Mouse (Mus musculus): ENCODE measurements at regions not wholly inside any gene's neighbourhood (a gene's known extent, or its start where the extent isn't known, plus 50 kb on each side); places are given as distances from the start of the nearest gene placed in this dataset.

- Histone ChIP-seq H3K4me3 (no peak overlapping the region), H3K9ac (no peak overlapping the region), H3K4me2 (replicated peaks) (no peak overlapping the region), H3K27ac (no peak overlapping the region), H3K36me3 (no peaks in the 10 kb centered on the region), H3K27me3 (no peaks in the 10 kb centered on the region), H3K9me3 (no peaks in the 10 kb centered on the region), H3K4me1 (peaks cover 8% of the 10 kb centered on the region)
- no peak for ATAC-seq (ENCODE audit: low FRiP score, low read depth)
- 30% methylated on average over 4 of the region's 4 CpGs for WGBS
Observed at GRCm38 (mm10) chr1:23263798-23264197, 133.8 kb downstream of the Ogfrl1 start.

GRCm38 (mm10) chr1:23261652-23262051 is 135.9 kb downstream of the Ogfrl1 start:
- H3K27me3 ChIP-seq, result no peaks in the 10 kb centered on the region
- no peak for ATAC-seq (ENCODE audit: low FRiP score, low read depth)
- no peak overlapping the region for H3K4me2 ChIP-seq (replicated peaks)
- WGBS, result 67% methylated on average over 3 of the region's 3 CpGs
- no peaks in the 10 kb centered on the region for H3K9me3 ChIP-seq
- H3K36me3 ChIP-seq, result no peaks in the 10 kb centered on the region
- H3K4me1 ChIP-seq, result peaks cover 13% of the 10 kb centered on the region
- H3K27ac ChIP-seq, result no peak overlapping the region
- no peak overlapping the region for H3K9ac ChIP-seq
- H3K4me3 ChIP-seq, result no peak overlapping the region

GRCm38 (mm10) chr1:23257306-23257895 is 140.2 kb downstream of the Ogfrl1 start:
- H3K4me3 ChIP-seq, result peak overlapping the region; percentile 68
- no peak overlapping the region for H3K27ac ChIP-seq
- H3K4me2 ChIP-seq (replicated peaks), result peak overlapping the region; percentile 76
- no peaks in the 10 kb centered on the region for H3K36me3 ChIP-seq
- no peaks in the 10 kb centered on the region for H3K27me3 ChIP-seq
- H3K9ac ChIP-seq, result peak overlapping the region; percentile 80
- ATAC-seq (ENCODE audit: low FRiP score, low read depth), result no peak
- WGBS, result 26% methylated on average over 10 of the region's 10 CpGs
- H3K9me3 ChIP-seq, result no peaks in the 10 kb centered on the region
- H3K4me1 ChIP-seq, result peaks cover 5% of the 10 kb centered on the region

- H3K4me3 ChIP-seq, result peak overlapping the region; percentile 68
- no peaks in the 10 kb centered on the region for H3K36me3 ChIP-seq
- H3K4me1 ChIP-seq, result peaks cover 5% of the 10 kb centered on the region
- under 1% methylated on average over 41 of the region's 45 CpGs for WGBS
- peak overlapping the region; percentile 76 for H3K4me2 ChIP-seq (replicated peaks)
- no peaks in the 10 kb centered on the region for H3K9me3 ChIP-seq
- peak; percentile 71 for ATAC-seq (ENCODE audit: low FRiP score, low read depth)
- H3K9ac ChIP-seq, result peak overlapping the region; percentile 80
- H3K27ac ChIP-seq, result peak overlapping the region; percentile 89
- no peaks in the 10 kb centered on the region for H3K27me3 ChIP-seq
Observed at GRCm38 (mm10) chr1:23256630-23257001, 141.0 kb downstream of the Ogfrl1 start.

GRCm38 (mm10) chr1:23255925-23256629 is 141.5 kb downstream of the Ogfrl1 start:
- peak overlapping the region; percentile 80 for H3K9ac ChIP-seq
- peak overlapping the region; percentile 76 for H3K4me2 ChIP-seq (replicated peaks)
- H3K4me1 ChIP-seq, result peaks cover 5% of the 10 kb centered on the region
- H3K27ac ChIP-seq, result peak overlapping the region; percentile 89
- peak overlapping the region; percentile 68 for H3K4me3 ChIP-seq
- H3K27me3 ChIP-seq, result no peaks in the 10 kb centered on the region
- H3K9me3 ChIP-seq, result no peaks in the 10 kb centered on the region
- WGBS, result under 1% methylated on average over 70 of the region's 80 CpGs
- ATAC-seq (ENCODE audit: low FRiP score, low read depth), result peak; percentile 99
- no peaks in the 10 kb centered on the region for H3K36me3 ChIP-seq

GRCm38 (mm10) chr1:23254235-23254634 is 143.3 kb downstream of the Ogfrl1 start:
- Histone ChIP-seq H3K36me3 (no peaks in the 10 kb centered on the region), H3K9me3 (no peaks in the 10 kb centered on the region), H3K4me1 (peaks cover 5% of the 10 kb centered on the region), H3K27ac (no peak overlapping the region), H3K4me2 (replicated peaks) (no peak overlapping the region), H3K9ac (no peak overlapping the region), H3K27me3 (no peaks in the 10 kb centered on the region), H3K4me3 (no peak overlapping the region)
- ATAC-seq (ENCODE audit: low FRiP score, low read depth), result no peak
- 90% methylated on average over 8 of the region's 8 CpGs for WGBS

- no peak for ATAC-seq (ENCODE audit: low FRiP score, low read depth)
- Histone ChIP-seq H3K4me3 (no peak overlapping the region), H3K4me2 (replicated peaks) (no peak overlapping the region), H3K9ac (no peak overlapping the region), H3K27ac (no peak overlapping the region), H3K27me3 (no peaks in the 10 kb centered on the region), H3K36me3 (no peaks in the 10 kb centered on the region), H3K4me1 (no peaks in the 10 kb centered on the region), H3K9me3 (no peaks in the 10 kb centered on the region)
- WGBS, result 53% methylated on average over 1 of the region's 1 CpGs
Observed at GRCm38 (mm10) chr1:23231522-23231921, 129.5 kb upstream of the 4933415F23Rik start.

GRCm38 (mm10) chr1:23228478-23228877 is 126.4 kb upstream of the 4933415F23Rik start:
- Histone ChIP-seq H3K9ac (no peak overlapping the region), H3K4me3 (no peak overlapping the region), H3K27ac (no peak overlapping the region), H3K27me3 (no peaks in the 10 kb centered on the region), H3K9me3 (no peaks in the 10 kb centered on the region), H3K4me1 (no peaks in the 10 kb centered on the region), H3K36me3 (no peaks in the 10 kb centered on the region), H3K4me2 (replicated peaks) (no peak overlapping the region)
- 81% methylated on average over 6 of the region's 6 CpGs for WGBS
- ATAC-seq (ENCODE audit: low FRiP score, low read depth), result no peak

GRCm38 (mm10) chr1:23214462-23215158 is 112.6 kb upstream of the 4933415F23Rik start:
- WGBS, result 80% methylated on average over 13 of the region's 13 CpGs
- ATAC-seq (ENCODE audit: low FRiP score, low read depth), result no peak
- no peak overlapping the region for H3K4me3 ChIP-seq

GRCm38 (mm10) chr1:23207843-23208242 is 105.8 kb upstream of the 4933415F23Rik start:
- H3K27ac ChIP-seq, result no peak overlapping the region
- no peaks in the 10 kb centered on the region for H3K36me3 ChIP-seq
- H3K9me3 ChIP-seq, result no peaks in the 10 kb centered on the region
- no peaks in the 10 kb centered on the region for H3K27me3 ChIP-seq
- no peak overlapping the region for H3K4me2 ChIP-seq (replicated peaks)
- H3K4me3 ChIP-seq, result no peak overlapping the region
- no peaks in the 10 kb centered on the region for H3K4me1 ChIP-seq
- no peak for ATAC-seq (ENCODE audit: low FRiP score, low read depth)
- 68% methylated on average over 1 of the region's 1 CpGs for WGBS
- no peak overlapping the region for H3K9ac ChIP-seq

More at GRCm38 (mm10) chr1:23214462-23215158, 112.6 kb upstream of the 4933415F23Rik start:
- Histone ChIP-seq H3K27ac (no peak overlapping the region), H3K9ac (no peak overlapping the region), H3K36me3 (no peaks in the 10 kb centered on the region), H3K4me2 (replicated peaks) (no peak overlapping the region), H3K9me3 (peaks cover 6% of the 10 kb centered on the region; the same call in 1 of the 2 replicates), H3K27me3 (no peaks in the 10 kb centered on the region), H3K4me1 (no peaks in the 10 kb centered on the region)

- Histone ChIP-seq H3K9me3 (no peaks in the 10 kb centered on the region), H3K4me3 (no peak overlapping the region), H3K36me3 (no peaks in the 10 kb centered on the region), H3K9ac (no peak overlapping the region), H3K27me3 (no peaks in the 10 kb centered on the region), H3K4me2 (replicated peaks) (no peak overlapping the region), H3K27ac (no peak overlapping the region), H3K4me1 (no peaks in the 10 kb centered on the region)
- ATAC-seq (ENCODE audit: low FRiP score, low read depth), result no peak
- 71% methylated on average over 4 of the region's 4 CpGs for WGBS
Observed at GRCm38 (mm10) chr1:23207024-23207423, 105.0 kb upstream of the 4933415F23Rik start.
